Mouse (Mus musculus) kidney, postnatal 0 days (tissue): ENCODE results near the gene Faap100. TPM values are rescaled to one million over a fixed set of nuclear protein-coding genes. Genes with fewer than 3 reads are reported as not detected.
"Not testable (repeated sequence)": the region's sequence is repeated elsewhere in the genome, so short reads cannot be mapped to it uniquely, and the experiment has no call there.

ENCODE experiments used
- ATAC-seq: fragments of 200-750 bp; cut with Nextera tagmentation; replicated peaks from 2 replicates; pipeline ENCODE4 v1.8.0; 2017; ENCODE audit warnings: low read depth, moderate number of reproducible peaks, moderate TSS enrichment, moderate library complexity; ENCODE audit not compliant: low FRiP score
- DNase-seq: peaks from one replicate; pipeline ENCODE4 v3.0.0-alpha.2; 2016; ENCODE audit warnings: low spot score
- H3K27ac ChIP-seq: fragments of 300-500 bp; sonication (generic); 2 replicates; pipeline ENCODE4 v1.5.1; 2014; ENCODE audit warnings: mild to moderate bottlenecking
- H3K27me3 ChIP-seq: fragments of 300-500 bp; sonication (generic); 2 replicates; pipeline ENCODE4 v1.6.1; 2014; ENCODE audit warnings: low read length, mixed read lengths; ENCODE audit not compliant: insufficient read depth
- H3K36me3 ChIP-seq: fragments of 300-500 bp; sonication (generic); 2 replicates; pipeline ENCODE4 v1.6.1; 2014; ENCODE audit warnings: low read length, mixed read lengths; ENCODE audit not compliant: insufficient read depth
- H3K4me1 ChIP-seq: fragments of 300-500 bp; sonication (generic); replicated peaks from 2 replicates; pipeline ENCODE4 v1.6.1; 2014; ENCODE audit warnings: antibody characterized with exemption, low read length, mixed read lengths; ENCODE audit not compliant: insufficient read depth
- H3K4me2 ChIP-seq: fragments of 300-500 bp; sonication (generic); 2 replicates; pipeline ENCODE4 v1.6.1; 2014; ENCODE audit warnings: mild to moderate bottlenecking, low read length, moderate library complexity, mixed read lengths
- H3K4me3 ChIP-seq: fragments of 300-500 bp; sonication (generic); replicated peaks from 2 replicates; pipeline ENCODE4 v1.5.1; 2014; ENCODE audit warnings: low read depth, low read length
- H3K9ac ChIP-seq: fragments of 300-500 bp; sonication (generic); 2 replicates; pipeline ENCODE4 v1.6.1; 2014; ENCODE audit warnings: low read depth, low read length
- H3K9me3 ChIP-seq: fragments of 300-500 bp; sonication (generic); replicated peaks from 2 replicates; pipeline ENCODE4 v1.6.1; 2016; ENCODE audit warnings: low read length, inconsistent platforms, mixed read lengths
- CTCF ChIP-seq: IDR thresholded peaks from 2 replicates; pipeline ENCODE4 v1.5.1; 2016; ENCODE audit warnings: antibody characterized with exemption, low read depth, mild to moderate bottlenecking, moderate library complexity
- WGBS: fragments of 180-500 bp; shearing (Covaris S2); extraction: QIAGEN DNeasy Blood & Tissue Kit; methylation state at CpG from one replicate; pipeline ENCODE4 v1.1.7; 2014; 5-methylcytosine and 5-hydroxymethylcytosine counted together
- polyA plus RNA-seq: library from polyadenylated mRNA; unstranded; fragments of >200 nt; fragmentation: Nextera tagmentation; extraction: Ambion mirVana; gene quantifications from 2 replicates; pipeline ENCODE4 v1.2.1, GENCODE M21; 2015

Gene Faap100
- polyA plus RNA-seq, 1 experiment from 2014 or later, result 21.9 TPM

- under 1% methylated on average over 61 of the region's 68 CpGs for WGBS
- Histone ChIP-seq H3K27ac (peak overlapping the region; percentile 100), H3K27me3 (no peaks in the 10 kb centered on the region), H3K9me3 (no peaks in the 10 kb centered on the region), H3K4me1 (peaks cover 7% of the 10 kb centered on the region), H3K4me3 (peak overlapping the region; percentile 95), H3K36me3 (peaks cover 8% of the 10 kb centered on the region), H3K4me2 (peak overlapping the region; percentile 97), H3K9ac (peak overlapping the region; percentile 99)
- DNase-seq (peak; percentile 94), ATAC-seq (peak; percentile 73)
- no peak for TF ChIP-seq CTCF
Measured at GRCm38 (mm10) chr11:120349986-120350702, 28.4 kb downstream of the Faap100 start.

GRCm38 (mm10) chr11:120349371-120349985, 29.1 kb downstream of the Faap100 start:
- peak; percentile 56 for DNase-seq
- 0 out of 2 replicates have a peak, but pooled peaks have one; percentile 1 for ATAC-seq
- 1% methylated on average over 16 of the region's 16 CpGs for WGBS
- Histone ChIP-seq H3K27ac (peak overlapping the region; percentile 100), H3K9me3 (no peaks in the 10 kb centered on the region), H3K36me3 (peaks cover 10% of the 10 kb centered on the region), H3K9ac (peak overlapping the region; percentile 99), H3K4me1 (peaks cover 8% of the 10 kb centered on the region), H3K4me3 (peak overlapping the region; percentile 95), H3K4me2 (peak overlapping the region; percentile 97), H3K27me3 (no peaks in the 10 kb centered on the region)
- TF ChIP-seq CTCF, result no peak

GRCm38 (mm10) chr11:120348684-120349370, 29.7 kb downstream of the Faap100 start:
- Histone ChIP-seq H3K27ac (peak overlapping the region; percentile 100), H3K9me3 (no peaks in the 10 kb centered on the region), H3K9ac (peak overlapping the region; percentile 99), H3K36me3 (peaks cover 10% of the 10 kb centered on the region), H3K4me1 (peaks cover 8% of the 10 kb centered on the region), H3K4me3 (peak overlapping the region; percentile 95), H3K27me3 (no peaks in the 10 kb centered on the region), H3K4me2 (peak overlapping the region; percentile 97)
- DNase-seq (peak; percentile 65), ATAC-seq (peak; percentile 16)
- 2% methylated on average over 50 of the region's 53 CpGs for WGBS
- no peak for TF ChIP-seq CTCF

DNA sequence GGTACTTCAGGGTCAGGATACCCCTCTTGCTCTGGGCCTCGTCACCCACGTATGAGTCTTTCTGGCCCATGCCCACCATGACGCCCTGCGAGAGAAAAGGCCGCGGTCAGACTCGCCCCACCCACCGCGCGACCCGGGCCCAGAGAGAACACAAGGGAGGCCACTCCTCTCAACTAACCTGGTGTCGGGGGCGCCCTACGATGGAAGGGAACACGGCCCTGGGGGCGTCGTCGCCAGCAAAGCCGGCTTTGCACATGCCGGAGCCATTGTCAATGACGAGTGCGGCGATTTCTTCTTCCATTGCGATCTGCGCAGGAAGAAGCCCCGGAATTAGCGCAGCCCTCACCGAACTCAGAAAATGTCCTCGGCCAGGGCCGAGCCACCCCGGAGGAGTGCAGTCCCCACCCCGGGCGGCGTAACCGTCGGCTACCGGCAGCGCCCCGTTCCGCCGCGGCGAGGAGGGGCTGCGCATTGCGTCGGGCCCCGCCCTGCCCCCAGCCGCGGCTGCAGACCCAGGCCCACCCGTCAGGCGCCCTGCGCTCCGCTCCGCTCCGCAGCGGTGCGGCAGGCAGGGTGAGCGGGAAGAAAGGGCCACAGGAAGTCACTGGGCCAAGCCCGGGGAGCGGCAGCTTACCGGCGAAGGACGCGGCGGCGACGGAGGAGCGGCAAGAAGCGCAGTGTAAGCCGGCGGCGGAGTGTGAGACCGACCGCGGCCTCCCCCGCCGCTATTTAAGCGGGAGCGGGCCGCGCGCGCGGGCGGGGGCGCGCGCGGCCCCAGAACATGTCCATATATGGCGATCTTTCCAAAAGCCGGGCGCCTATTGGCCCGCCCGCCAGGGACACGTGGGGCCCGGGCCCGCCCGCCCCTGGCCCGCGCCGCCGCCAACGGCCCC, 30.5 kb downstream of the Faap100 start, which contains the start of gene Actg1:
Gene Actg1, minus strand, starts transcription at position 752 of the 893 bp plus-strand sequence.
- Histone ChIP-seq H3K9me3 (no peaks in the 10 kb centered on the region), H3K27me3 (no peaks in the 10 kb centered on the region), H3K27ac (peak within 1 kb of the TSS; percentile 100), H3K9ac (peak within 1 kb of the TSS; percentile 99), H3K36me3 (peaks cover 10% of the 10 kb centered on the region), H3K4me1 (peaks cover 8% of the 10 kb centered on the region), H3K4me2 (peak within 1 kb of the TSS; percentile 97), H3K4me3 (peak within 1 kb of the TSS; percentile 95)
- DNase-seq (peak; percentile 92), ATAC-seq (peak; percentile 62)
- 4% methylated on average over 97 of the region's 103 CpGs for WGBS
- TF ChIP-seq CTCF, result no peak

GRCm38 (mm10) chr11:120347301-120347700, 31.3 kb downstream of the Faap100 start:
- Histone ChIP-seq H3K27ac (no peak overlapping the region), H3K27me3 (no peaks in the 10 kb centered on the region), H3K9ac (peak overlapping the region; percentile 99), H3K36me3 (peaks cover 10% of the 10 kb centered on the region), H3K4me1 (peaks cover 8% of the 10 kb centered on the region), H3K4me3 (peak overlapping the region; percentile 95), H3K9me3 (no peaks in the 10 kb centered on the region), H3K4me2 (peak overlapping the region; percentile 97)
- no peak for TF ChIP-seq CTCF
- DNase-seq (no peak), ATAC-seq (no peak)
- whole genome bisulfite sequencing, result 4% methylated on average over 9 of the region's 10 CpGs

DNA sequence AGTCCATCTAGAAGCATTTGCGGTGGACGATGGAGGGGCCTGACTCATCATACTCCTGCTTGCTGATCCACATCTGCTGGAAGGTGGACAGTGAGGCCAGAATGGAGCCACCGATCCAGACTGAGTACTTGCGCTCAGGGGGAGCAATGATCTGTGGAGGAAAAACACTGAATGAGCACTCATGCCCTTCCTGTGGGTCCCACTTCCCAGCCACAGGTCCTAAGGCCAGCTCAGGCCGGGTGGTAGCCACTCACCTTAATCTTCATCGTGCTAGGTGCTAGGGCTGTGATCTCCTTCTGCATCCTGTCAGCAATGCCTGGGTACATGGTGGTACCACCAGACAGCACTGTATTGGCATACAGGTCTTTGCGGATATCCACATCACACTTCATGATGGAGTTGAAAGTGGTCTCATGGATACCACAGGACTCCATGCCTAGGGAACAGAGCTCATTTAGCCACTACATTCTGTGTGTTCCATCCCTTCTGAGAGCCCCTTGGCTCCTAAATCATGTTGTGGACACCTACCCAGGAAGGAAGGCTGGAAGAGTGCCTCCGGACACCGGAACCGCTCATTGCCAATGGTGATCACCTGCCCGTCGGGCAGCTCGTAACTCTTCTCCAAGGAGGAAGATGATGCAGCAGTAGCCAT, 32.1 kb downstream of the Faap100 start:
- H3K4me1 ChIP-seq, H3K9ac ChIP-seq, H3K27ac ChIP-seq, DNase-seq, H3K9me3 ChIP-seq, ATAC-seq, H3K27me3 ChIP-seq: not testable (repeated sequence)
- Histone ChIP-seq H3K4me3 (peak overlapping the region; percentile 40), H3K36me3 (peaks cover 10% of the 10 kb centered on the region), H3K4me2 (peak overlapping the region; percentile 63)
- WGBS, result 17% methylated on average over 8 of the region's 13 CpGs
